ENCODE assay signal across 10 mouse cellular contexts in the genomic region with DNA sequence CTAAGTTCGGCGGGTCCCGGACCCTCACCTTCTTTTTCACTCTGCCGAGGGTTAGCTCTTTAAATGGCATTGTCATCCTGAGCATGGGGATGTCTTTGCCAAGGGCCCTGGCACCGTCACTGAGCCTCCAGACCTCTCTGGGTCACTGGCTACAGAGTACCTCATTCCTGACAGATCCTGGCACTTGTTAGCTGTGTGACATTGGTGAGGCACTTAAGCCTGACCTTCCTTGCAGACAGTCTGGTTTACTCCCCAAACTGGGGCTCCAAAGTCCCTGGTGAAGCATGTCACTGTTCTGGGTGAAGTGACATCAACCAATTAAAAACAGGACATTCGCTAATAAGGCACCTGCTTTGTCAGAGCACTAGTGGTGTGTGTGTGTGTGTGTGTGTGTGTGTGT.
"Had no signal": no experiment of that assay in that cellular context is flagged by ENCODE, and none has a peak within 500 bp of the region (broad histone marks: within the 10 kb centered on the region; RNA-seq: fewer than 3 reads in every experiment).

No protein-coding gene starts in this region.

- H3K9ac ChIP-seq: limb, embryonic 13.5 days; liver, embryonic 14.5 days; midbrain, embryonic 12.5 days; neural tube, embryonic 13.5 days had no signal

- H3K4me1 ChIP-seq: midbrain, embryonic 12.5 days; neural tube, embryonic 13.5 days had no signal

- H3K27me3 ChIP-seq: limb, embryonic 13.5 days; midbrain, embryonic 12.5 days; neural tube, embryonic 13.5 days had no signal

- H3K36me3 ChIP-seq: limb, embryonic 13.5 days; midbrain, embryonic 12.5 days; neural tube, embryonic 13.5 days had no signal

- H3K9me3 ChIP-seq: midbrain, embryonic 12.5 days; neural tube, embryonic 13.5 days had no signal

- H3K4me3 ChIP-seq: layer of hippocampus, adult 2 months; limb, embryonic 13.5 days; midbrain, embryonic 12.5 days; neural tube, embryonic 13.5 days had no signal

- H3K27ac ChIP-seq: layer of hippocampus, adult 2 months; limb, embryonic 13.5 days; liver, embryonic 14.5 days; midbrain, embryonic 12.5 days; neural tube, embryonic 13.5 days; stomach, postnatal 0 days had no signal

- DNase-seq: lung, adult 18-20 months; right cerebral cortex, adult 18-20 months; right cerebral cortex, postnatal 25 days; thymus, postnatal 4 days had no signal
